Mouse (Mus musculus) kidney, embryonic 14.5 days (tissue): Measurements from ENCODE around the gene Eya3. TPM values are rescaled to one million over a fixed set of nuclear protein-coding genes. Genes with fewer than 3 reads are reported as not detected.

Source experiments
- ATAC-seq: fragments of 200-750 bp; cut with Nextera tagmentation; 2 replicates; pipeline ENCODE4 v1.8.0; 2017; ENCODE audit warnings: moderate number of reproducible peaks, mild to moderate bottlenecking, moderate TSS enrichment, moderate library complexity; ENCODE audit not compliant: low FRiP score, low TSS enrichment
- H3K27ac ChIP-seq: fragments of 300-500 bp; sonication (generic); 2 replicates; pipeline ENCODE4 v1.5.1; 2014; ENCODE audit warnings: low read depth, mild to moderate bottlenecking, low read length, moderate library complexity, mixed read lengths
- H3K27me3 ChIP-seq: fragments of 300-500 bp; sonication (generic); 2 replicates; pipeline ENCODE4 v1.6.1; 2014; ENCODE audit warnings: mild to moderate bottlenecking, low read length; ENCODE audit not compliant: control insufficient read depth, insufficient read depth
- H3K36me3 ChIP-seq: fragments of 300-500 bp; sonication (generic); 2 replicates; pipeline ENCODE4 v1.6.1; 2014; ENCODE audit warnings: low read length, mixed read lengths; ENCODE audit not compliant: control insufficient read depth, insufficient read depth
- H3K4me1 ChIP-seq: fragments of 300-500 bp; sonication (generic); 2 replicates; pipeline ENCODE4 v1.6.1; 2014; ENCODE audit warnings: low read length, mixed read lengths; ENCODE audit not compliant: control insufficient read depth, insufficient read depth
- H3K4me2 ChIP-seq: fragments of 300-500 bp; sonication (generic); replicated peaks from 2 replicates; pipeline ENCODE4 v1.6.1; 2014; ENCODE audit warnings: low read depth, mild to moderate bottlenecking, low read length
- H3K4me3 ChIP-seq: fragments of 300-500 bp; sonication (generic); 2 replicates; pipeline ENCODE4 v1.5.1; 2014; ENCODE audit warnings: mild to moderate bottlenecking, low read length
- H3K9ac ChIP-seq: fragments of 300-500 bp; sonication (generic); 2 replicates; pipeline ENCODE4 v1.6.1; 2014; ENCODE audit warnings: low read depth, mild to moderate bottlenecking, low read length, moderate library complexity
- H3K9me3 ChIP-seq: fragments of 300-500 bp; sonication (generic); 2 replicates; pipeline ENCODE4 v1.6.1; 2016; ENCODE audit warnings: low read length; ENCODE audit not compliant: control insufficient read depth
- WGBS: fragments of 180-500 bp; shearing (Covaris S2); extraction: QIAGEN DNeasy Blood & Tissue Kit; methylation state at CpG from one replicate; pipeline ENCODE4 v1.1.7; 2014; 5-methylcytosine and 5-hydroxymethylcytosine counted together
- polyA plus RNA-seq: library from polyadenylated mRNA; unstranded; fragments of >200 nt; fragmentation: Nextera tagmentation; extraction: Ambion mirVana; gene quantifications from 2 replicates; pipeline ENCODE4 v1.2.1, GENCODE M21; 2014

The Eya3 gene
- polyA plus RNA-seq, 1 experiment from 2014 or later, result 35.0 TPM

DNA sequence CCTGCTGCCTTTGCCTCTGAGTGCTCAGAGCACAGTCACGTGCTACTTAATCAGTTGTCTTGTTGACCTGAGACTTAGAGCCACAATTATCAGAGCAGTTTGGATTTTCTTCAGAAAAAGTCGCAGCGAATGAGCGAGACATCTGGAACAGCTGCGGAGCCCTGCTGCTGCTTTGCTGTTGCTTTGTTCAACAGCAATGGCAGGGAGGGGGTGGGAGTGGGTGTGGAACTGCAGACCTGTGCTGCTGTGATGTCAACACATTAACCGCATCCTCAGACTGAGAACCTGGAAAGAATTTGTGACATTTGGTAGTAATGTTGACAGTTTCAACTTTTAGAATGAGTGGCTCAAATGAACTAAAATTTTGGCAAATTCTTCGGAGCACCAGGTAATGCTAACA, 20.3 kb downstream of the Eya3 start:
- WGBS, result 91% methylated on average over 7 of the region's 7 CpGs
- no peak for ATAC-seq
- H3K4me3 ChIP-seq, result no peak overlapping the region
- H3K4me2 ChIP-seq, result no peak overlapping the region
- no peaks in the 10 kb centered on the region for H3K27me3 ChIP-seq
- no peaks in the 10 kb centered on the region for H3K9me3 ChIP-seq
- H3K4me1 ChIP-seq, result no peaks in the 10 kb centered on the region
- H3K9ac ChIP-seq, result no peak overlapping the region
- H3K27ac ChIP-seq, result no peak overlapping the region
- H3K36me3 ChIP-seq, result peaks cover 21% of the 10 kb centered on the region; the same call in 1 of the 2 replicates

DNA sequence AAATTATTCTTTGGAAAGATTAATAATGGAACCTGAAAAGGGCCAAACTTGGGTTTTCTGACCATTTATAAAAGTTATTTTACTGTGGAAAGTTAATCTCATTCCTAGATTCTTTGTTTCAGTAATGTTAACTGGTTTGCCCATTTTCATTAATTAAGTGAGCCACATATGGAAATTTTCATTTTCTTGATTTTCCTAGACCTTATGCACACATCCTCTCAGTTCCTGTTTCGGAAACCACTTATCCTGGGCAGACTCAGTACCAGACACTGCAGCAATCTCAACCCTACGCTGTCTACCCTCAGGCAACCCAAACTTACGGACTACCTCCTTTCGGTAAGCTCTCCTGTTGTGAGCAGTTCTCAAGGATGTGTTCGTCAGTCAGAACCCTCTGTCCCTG, 33.9 kb downstream of the Eya3 start:
- no peak overlapping the region for H3K9ac ChIP-seq
- peaks cover 67% of the 10 kb centered on the region for H3K36me3 ChIP-seq
- H3K27ac ChIP-seq, result no peak overlapping the region
- WGBS, result 96% methylated on average over 5 of the region's 5 CpGs
- H3K4me3 ChIP-seq, result no peak overlapping the region
- H3K4me1 ChIP-seq, result no peaks in the 10 kb centered on the region
- no peak for ATAC-seq
- H3K9me3 ChIP-seq, result no peaks in the 10 kb centered on the region
- H3K27me3 ChIP-seq, result no peaks in the 10 kb centered on the region
- no peak overlapping the region for H3K4me2 ChIP-seq

DNA sequence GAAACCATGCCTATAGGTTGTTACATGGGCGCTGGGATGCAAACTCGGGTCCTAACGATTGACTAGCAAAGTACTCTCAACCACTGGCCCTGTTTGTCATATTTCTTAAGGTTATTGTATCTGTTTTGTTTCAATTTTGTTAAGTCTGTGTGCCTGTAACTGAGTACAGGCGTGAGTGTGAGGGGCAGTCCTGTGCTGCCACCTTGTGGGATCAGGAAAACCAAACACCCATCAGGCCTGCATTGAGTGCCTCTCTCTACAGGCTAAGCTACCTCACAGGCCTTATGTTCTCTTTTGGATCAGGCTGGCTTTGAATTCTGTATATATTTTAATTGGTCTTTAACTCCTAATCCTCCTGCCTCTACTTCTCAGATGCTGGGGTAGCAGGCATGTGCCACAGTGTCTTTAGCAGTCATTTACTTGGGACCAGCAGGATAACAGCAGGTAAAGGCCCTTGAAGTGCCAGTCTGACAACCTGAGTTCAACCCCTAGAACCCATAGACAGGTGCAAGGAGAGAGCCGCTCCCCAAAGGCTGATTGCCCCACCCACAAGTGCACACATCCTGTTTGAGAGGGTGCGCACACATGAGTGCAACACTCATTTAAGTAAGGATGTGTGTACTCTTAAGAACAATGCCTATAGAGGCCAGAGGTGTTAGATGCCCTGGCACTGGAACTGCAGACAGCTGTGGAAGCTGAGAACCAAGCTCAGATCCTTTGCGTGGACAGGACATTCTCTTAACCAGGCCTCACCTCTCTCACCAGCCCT, 38.2 kb downstream of the Eya3 start:
- no peak for ATAC-seq
- H3K9ac ChIP-seq, result no peak overlapping the region
- H3K27ac ChIP-seq, result no peak overlapping the region
- no peak overlapping the region for H3K4me3 ChIP-seq
- WGBS, result 89% methylated on average over 7 of the region's 7 CpGs
- H3K36me3 ChIP-seq, result peaks cover 44% of the 10 kb centered on the region
- no peaks in the 10 kb centered on the region for H3K4me1 ChIP-seq
- H3K4me2 ChIP-seq, result no peak overlapping the region
- H3K27me3 ChIP-seq, result no peaks in the 10 kb centered on the region
- H3K9me3 ChIP-seq, result no peaks in the 10 kb centered on the region

DNA sequence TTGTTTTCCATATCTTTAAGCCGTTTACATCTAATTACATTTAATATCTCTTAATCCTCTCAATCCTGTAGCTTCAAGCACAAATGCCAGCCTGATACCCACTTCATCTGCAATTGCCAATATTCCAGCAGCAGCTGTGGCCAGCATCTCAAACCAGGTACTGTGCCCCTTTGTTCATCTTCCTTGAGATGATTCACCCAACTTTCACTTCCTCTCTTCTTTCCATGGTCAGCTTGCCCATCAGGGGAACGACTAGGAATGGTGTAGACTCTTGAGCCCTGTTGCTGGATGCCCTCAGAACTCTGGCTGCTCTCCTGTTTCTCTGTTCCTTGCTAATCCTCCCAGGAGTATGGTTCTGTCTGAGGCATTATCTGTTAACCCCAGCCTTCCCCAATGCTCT, 50.8 kb downstream of the Eya3 start:
- Histone ChIP-seq H3K27ac (no peak overlapping the region), H3K4me1 (no peaks in the 10 kb centered on the region), H3K36me3 (peaks cover 29% of the 10 kb centered on the region), H3K9ac (no peak overlapping the region), H3K4me3 (no peak overlapping the region), H3K27me3 (no peaks in the 10 kb centered on the region), H3K4me2 (no peak overlapping the region), H3K9me3 (no peaks in the 10 kb centered on the region)
- no peak for ATAC-seq
- 85% methylated on average over 2 of the region's 2 CpGs for WGBS

- H3K27ac ChIP-seq, result no peak overlapping the region
- H3K9ac ChIP-seq, result no peak overlapping the region
- H3K4me2 ChIP-seq, result no peak overlapping the region
- H3K4me1 ChIP-seq, result no peaks in the 10 kb centered on the region
- peaks cover 42% of the 10 kb centered on the region for H3K36me3 ChIP-seq
- no peak for ATAC-seq
- no peak overlapping the region for H3K4me3 ChIP-seq
- no peaks in the 10 kb centered on the region for H3K9me3 ChIP-seq
- 95% methylated on average over 3 of the region's 3 CpGs for WGBS
- no peaks in the 10 kb centered on the region for H3K27me3 ChIP-seq
Measured at GRCm38 (mm10) chr4:132693366-132693765, 54.6 kb downstream of the Eya3 start.

GRCm38 (mm10) chr4:132702076-132702475, 63.3 kb downstream of the Eya3 start:
- no peak overlapping the region for H3K9ac ChIP-seq
- H3K27me3 ChIP-seq, result no peaks in the 10 kb centered on the region
- H3K4me2 ChIP-seq, result no peak overlapping the region
- no peaks in the 10 kb centered on the region for H3K4me1 ChIP-seq
- H3K4me3 ChIP-seq, result no peak overlapping the region
- H3K36me3 ChIP-seq, result peaks cover 73% of the 10 kb centered on the region
- no peak for ATAC-seq
- WGBS, result 99% methylated on average over 5 of the region's 5 CpGs
- H3K9me3 ChIP-seq, result no peaks in the 10 kb centered on the region
- no peak overlapping the region for H3K27ac ChIP-seq

DNA sequence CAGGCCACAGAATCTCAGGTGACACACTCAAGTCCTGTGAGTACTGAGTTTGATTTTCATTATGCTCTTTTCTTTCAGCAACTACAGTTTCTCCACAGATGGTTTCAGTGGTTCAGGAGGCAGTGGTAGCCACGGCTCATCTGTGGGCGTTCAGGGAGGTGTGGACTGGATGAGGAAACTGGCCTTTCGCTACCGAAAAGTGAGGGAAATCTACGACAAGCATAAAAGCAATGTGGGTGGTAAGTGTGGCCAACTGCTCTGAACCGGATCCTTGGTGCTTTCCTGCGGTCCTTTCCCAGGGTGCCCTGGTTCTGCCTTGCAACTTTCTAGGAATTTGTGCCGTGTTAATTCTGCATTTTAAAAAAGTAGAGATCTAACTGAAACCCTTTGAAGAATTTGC, 68.1 kb downstream of the Eya3 start:
- ATAC-seq, result no peak
- no peaks in the 10 kb centered on the region for H3K4me1 ChIP-seq
- 94% methylated on average over 8 of the region's 8 CpGs for WGBS
- no peaks in the 10 kb centered on the region for H3K9me3 ChIP-seq
- peaks cover 72% of the 10 kb centered on the region for H3K36me3 ChIP-seq
- H3K27me3 ChIP-seq, result no peaks in the 10 kb centered on the region
- H3K27ac ChIP-seq, result no peak overlapping the region
- H3K4me3 ChIP-seq, result no peak overlapping the region
- H3K4me2 ChIP-seq, result no peak overlapping the region
- no peak overlapping the region for H3K9ac ChIP-seq

GRCm38 (mm10) chr4:132713181-132713580, 74.4 kb downstream of the Eya3 start:
- Histone ChIP-seq H3K9me3 (no peaks in the 10 kb centered on the region), H3K36me3 (peaks cover 61% of the 10 kb centered on the region), H3K4me2 (no peak overlapping the region), H3K4me1 (no peaks in the 10 kb centered on the region), H3K27me3 (no peaks in the 10 kb centered on the region), H3K9ac (no peak overlapping the region), H3K27ac (no peak overlapping the region), H3K4me3 (no peak overlapping the region)
- no peak for ATAC-seq
- 96% methylated on average over 7 of the region's 7 CpGs for WGBS

GRCm38 (mm10) chr4:132718251-132718650, 79.5 kb downstream of the Eya3 start:
- H3K4me2 ChIP-seq, result no peak overlapping the region
- 88% methylated on average over 1 of the region's 1 CpGs for WGBS
- no peak overlapping the region for H3K27ac ChIP-seq
- H3K9ac ChIP-seq, result no peak overlapping the region
- H3K9me3 ChIP-seq, result no peaks in the 10 kb centered on the region
- H3K27me3 ChIP-seq, result no peaks in the 10 kb centered on the region
- no peak overlapping the region for H3K4me3 ChIP-seq
- H3K4me1 ChIP-seq, result no peaks in the 10 kb centered on the region
- ATAC-seq, result no peak
- H3K36me3 ChIP-seq, result peaks cover 60% of the 10 kb centered on the region
